Mouse (Mus musculus) ovary, postnatal 14 days (tissue): ENCODE data around the gene Peak1.
A peak's percentile ranks its signal among the peaks of the same experiment; 100 is the strongest.

Experiments
- DNase-seq: peaks from one replicate; pipeline ENCODE4 v3.0.0; 2022; ENCODE audit warnings: low spot score

Peak1 gene

DNA sequence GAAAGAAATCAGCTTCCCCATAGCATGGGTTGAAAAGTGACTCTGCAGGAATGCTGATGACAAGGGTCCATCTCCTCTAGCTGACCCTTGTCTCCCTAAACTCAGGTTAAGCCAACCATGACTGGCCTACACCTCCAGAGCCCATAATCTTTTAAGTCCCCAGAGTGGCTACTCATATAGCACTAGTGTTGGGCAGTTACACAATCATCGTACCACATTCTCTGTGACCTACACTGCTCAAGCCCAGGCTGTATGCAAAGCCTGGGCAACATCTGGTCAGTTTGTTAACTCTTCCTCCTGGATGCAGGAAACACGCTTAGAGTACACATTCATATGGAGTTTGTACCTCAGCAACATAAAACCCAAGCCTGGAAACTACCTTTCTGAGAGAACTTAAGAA lies 217.7 kb downstream of the Peak1 start:
- no peak for DNase-seq

DNA sequence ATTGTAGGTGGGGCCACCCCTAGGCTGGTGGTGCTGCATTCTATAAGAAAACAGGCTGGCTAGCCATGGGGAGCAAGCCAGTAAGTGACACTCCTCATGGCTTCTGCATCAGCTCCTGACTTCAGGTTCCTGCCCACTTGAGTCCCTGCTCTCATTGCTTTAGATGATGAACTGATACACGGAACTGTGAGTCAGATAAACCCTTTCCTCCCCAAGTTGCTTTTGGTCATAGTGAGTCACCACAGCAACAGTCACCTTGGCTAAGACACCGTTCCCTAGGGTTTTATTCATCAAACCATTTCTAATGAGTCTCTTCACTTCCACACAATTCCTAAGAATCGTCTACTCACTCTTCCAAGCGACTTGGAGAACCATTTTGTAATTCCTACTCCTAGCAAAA lies 220.9 kb downstream of the Peak1 start:
- DNase-seq: no peak

DNA sequence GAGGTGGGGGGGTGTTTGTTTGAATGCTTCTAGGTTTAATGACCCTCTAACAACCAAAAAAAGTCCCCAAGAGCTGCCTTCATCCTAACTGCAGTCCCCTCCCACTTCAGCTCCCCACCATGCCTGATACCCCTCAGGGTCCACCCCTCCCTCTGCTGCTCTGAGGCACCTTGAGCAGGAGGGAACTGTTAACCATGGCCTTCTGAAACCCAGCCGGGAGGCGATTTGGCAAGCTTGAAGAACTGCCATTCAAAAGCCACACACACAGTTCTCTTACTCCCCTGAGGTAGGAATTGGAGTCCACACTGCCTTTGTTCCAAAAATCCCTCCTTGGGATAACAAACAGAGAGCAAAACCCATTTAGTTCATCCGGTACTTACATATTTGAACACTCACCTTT lies 222.7 kb downstream of the Peak1 start:
- DNase-seq: no peak

DNA sequence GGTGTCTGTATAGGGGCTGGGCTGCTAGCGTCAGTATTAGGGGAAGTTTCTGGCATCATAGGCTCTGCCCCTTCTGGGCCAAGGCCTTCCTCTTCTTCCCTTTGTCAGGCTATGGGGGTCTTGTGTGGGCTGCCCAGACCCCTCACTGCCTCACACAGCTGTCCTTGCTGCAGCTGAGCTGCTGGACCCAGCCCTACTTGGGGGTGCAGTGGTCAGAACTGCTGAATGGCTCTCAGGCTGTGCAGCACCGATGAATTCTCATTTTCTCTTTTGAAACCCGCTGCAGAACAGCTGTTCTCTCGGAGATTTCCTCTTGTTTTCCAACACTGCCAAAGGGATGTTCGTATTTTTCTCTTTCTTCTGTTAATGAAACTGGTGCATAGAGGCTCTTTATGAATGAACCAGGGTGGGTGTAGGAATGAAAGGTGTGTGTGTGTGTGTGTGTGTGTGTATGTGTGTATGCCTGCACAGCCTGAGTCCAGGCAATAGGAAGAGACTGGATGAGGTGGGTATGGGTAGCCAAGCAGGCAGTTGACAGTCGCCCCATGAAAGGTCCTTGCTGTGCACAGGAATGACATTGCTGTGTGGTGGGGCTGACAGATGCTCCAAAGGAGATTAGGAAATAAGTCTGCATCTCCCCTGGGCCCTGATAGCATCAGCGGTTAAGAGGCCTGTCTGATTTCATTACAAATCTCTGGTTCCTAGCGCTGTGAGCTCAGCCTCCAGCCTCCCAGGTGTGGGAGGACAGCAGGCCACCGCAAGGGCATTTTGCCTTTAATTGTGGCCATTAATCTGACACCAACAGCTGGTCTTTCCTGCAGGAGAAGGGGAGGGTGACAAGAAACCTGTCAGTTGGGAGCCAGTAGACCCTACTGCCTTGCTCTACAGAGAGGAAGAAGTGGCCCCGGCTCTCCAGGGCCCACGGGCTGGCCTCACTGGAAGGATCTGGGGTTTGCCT lies 226.1 kb downstream of the Peak1 start:
- DNase-seq: no peak

DNA sequence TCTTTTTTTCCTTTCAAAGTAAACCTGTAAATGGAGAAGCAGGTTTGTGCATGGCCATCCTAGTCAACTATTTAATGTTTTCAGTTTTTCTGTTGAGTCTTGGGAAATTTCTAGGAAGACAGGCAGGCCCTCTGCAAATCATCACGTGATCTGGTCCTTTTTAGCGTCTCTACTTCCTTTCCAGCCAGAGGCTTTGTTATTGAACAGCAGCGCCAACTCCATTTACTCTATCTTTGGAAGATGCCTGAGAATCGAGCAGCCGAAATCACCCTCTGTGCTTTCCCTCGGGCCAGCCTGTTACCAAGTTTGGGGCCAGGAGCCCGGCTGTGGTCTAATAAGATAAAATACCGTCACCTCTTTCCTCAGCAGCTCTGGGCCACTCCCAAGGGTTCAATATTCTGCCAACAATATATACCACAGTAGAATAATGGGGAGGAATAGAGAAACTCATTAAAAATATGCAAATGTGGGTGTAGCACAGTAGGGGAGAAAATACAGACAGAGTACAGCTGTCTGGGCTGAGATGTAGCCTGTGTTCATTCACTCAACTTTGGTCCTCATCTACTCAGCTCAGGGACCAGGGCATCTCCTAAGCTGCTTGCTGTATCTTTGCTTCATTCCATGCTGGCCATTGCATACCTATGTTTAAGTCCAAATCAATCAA lies 237.6 kb downstream of the Peak1 start:
- no peak for DNase-seq

DNA sequence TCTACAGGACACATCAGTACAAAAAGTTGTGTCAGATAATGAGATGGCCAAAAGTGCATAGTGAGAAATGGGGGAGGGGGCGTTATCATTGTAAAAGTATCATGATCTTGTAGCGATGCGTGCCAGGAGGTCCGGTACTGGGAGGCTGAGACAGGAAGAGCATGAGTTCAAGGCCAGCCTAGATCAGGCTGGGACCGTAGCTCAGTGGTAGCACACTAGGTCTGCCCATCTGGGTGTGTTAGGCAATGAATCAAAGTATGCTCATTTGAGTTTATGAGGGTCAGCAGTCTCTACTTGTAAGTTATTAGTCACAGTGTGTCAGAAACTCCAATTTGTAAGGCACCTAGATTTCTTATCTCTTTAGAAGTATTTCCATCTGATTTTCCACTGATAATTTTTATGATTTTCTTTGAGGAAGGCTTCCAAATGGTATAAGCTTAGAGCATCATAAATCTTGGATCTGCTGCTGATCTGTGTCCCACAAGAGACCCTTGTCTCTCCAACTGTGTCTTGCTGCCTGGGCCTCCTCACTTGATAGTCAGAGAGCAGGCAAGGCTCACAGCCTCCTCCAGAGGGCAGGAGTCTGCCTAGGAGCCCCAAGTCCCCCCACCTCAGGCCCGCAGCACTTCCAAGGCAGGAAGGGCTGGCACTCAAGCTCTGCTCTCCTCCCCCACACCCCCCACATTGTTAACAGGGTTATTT lies 238.3 kb downstream of the Peak1 start:
- DNase-seq: no peak

DNA sequence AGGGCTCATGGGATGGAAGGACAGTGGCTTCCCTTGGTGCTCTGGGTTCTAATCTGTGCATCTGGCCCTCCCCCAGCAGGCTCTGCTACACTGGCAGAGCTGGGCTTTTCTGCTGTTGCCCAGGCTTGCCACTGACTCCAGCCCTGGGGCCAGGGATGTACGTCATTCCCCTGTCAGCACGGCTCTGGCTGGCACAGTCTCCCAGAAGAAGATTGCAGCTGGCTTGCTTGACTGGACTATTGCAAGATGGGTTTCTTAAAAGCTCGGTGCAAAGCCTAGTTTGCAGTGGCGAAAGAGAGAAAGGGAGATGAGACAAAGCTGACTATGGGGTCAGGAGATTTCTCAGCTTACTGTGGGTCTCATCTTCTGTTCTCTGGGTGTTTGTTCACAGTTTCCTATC lies 240.5 kb downstream of the Peak1 start:
- no peak for DNase-seq

DNA sequence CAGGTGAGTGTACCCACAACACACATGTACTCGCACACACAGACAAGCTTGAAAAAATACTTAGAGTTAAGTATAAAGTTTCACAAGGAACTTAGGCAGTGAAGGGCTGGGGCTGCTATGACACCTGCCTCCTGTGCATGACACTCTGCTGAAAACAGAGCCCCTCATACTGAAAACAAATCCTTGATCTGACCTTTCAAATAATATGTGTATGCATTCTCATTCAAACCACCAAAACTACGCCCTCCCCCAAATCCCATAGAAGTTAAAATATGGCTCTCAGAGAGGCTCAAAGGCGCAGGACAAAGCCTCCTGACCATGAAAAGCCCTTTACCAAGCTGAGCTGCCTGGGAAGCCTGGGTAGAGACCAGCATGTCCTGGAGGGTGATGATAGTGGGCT lies 242.6 kb downstream of the Peak1 start:
- DNase-seq: no peak

DNA sequence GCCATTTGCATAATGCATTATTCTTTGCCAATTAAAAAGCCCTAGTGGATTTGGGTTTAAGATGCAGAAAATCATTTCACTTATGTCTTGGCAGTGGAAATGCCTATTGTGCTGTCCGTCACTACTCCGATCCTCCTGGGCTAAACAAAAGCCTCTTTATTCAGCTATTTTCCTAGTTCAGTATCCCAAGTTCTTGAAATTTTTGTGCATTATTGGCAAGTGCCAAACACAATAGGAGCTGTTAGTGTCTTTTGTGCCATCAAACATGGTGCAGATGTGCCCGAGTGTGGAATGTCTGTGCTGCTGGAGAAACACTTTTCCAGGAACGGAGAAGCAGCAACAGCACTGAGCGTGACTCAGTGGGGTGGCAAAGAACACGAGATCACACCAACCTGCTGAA lies 250.2 kb downstream of the Peak1 start:
- no peak for DNase-seq

DNA sequence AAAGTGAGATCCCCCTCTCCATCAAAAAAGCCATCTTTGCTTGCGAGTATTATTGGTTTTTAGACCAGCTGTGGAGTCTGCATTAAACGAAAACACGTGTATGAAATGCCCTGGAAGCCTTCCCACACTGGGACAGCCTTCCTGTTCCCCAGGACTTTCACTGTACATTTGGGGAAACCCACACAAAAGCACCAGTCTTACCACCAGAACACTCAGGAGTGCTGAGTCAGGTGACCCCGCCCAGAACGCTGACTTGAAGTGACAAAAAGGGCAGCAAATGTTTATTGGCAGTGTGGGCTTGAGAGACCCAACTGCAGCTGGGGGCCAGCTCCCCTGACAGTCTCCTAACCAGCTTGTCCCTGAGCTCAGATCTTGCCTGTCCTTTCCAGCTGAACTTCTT lies 251.7 kb downstream of the Peak1 start:
- no peak for DNase-seq

DNA sequence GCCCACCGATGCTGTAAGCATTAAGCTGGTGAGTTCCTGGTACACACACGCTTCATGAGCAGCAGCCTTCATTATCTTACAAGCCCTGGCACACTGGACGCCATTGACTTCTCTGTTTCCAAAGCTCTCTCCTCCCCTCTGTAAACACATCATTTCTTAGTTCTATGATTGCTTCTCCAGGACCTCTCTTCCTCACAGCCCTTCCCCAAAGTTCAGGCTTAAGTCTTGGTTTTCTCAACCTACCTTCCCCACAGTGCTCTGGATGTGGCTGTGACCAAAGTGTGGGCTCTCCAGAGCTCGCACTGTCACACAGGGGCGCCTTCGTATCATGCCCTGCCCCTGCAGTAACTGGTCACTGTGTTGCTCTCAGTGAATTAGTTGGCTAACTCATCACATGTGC lies 252.5 kb downstream of the Peak1 start, which contains the start of gene Tspan3:
Tspan3 (minus strand) TSS at position 101 of the 400 bp plus-strand sequence.
- DNase-seq: no peak

DNA sequence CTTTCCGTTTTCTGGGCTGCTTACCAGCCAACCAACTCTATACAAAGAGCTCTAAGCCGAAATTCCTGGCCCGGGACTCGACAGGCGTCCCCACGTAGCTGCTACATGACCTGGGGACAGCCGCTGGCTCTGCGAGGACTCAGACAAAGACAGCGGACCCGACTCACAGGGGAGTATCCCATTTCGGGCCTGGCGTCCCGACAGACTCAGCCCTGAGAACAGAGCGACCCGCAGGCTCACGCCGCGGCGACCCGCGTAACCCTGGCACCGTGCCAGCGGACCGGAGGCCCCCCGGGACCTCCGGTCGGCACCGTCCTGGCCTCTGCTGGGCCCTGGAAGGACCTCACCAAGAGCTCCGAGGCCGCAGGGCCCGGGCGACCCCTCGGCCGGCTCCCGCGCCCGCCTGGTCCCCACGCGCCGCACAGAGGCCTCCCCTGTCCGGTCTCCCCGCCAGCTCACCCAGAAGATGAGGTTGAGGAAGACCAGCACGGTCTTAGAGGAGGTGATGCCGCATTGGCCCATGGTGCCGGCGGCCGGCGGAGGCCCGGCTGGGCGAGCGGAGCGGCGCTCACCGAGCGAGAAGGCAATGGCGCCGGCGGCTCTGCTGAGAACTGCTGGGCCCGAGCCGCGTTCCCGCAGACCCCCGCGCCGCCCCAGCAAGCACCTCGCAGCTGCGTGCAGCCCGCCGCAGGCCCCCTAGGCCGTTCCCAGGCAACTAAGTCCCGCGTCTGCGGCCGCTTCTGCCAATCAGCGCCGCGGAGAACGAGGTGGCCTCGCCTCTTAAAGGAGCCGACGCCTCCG lies 257.3 kb downstream of the Peak1 start:
- peak; percentile 83 for DNase-seq

DNA sequence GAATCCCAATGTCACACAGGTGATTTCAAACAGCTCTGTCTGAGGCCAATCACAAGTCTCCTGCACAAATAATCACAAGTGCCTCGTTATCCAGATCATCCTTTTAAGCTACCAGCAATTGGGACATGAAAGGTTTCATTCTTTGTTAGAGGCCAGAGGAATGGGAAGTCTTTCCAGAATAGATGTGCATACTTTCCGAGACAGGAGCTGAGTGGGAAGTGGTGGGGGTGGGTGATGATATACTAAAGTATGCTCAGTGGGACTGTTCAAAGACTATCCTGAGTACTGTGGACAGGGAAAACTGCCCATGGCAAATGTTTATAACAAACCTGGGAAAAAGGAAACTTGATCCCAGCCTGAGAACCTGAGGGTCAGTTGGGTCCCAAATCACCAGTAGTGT lies 258.4 kb downstream of the Peak1 start:
- DNase-seq: no peak

DNA sequence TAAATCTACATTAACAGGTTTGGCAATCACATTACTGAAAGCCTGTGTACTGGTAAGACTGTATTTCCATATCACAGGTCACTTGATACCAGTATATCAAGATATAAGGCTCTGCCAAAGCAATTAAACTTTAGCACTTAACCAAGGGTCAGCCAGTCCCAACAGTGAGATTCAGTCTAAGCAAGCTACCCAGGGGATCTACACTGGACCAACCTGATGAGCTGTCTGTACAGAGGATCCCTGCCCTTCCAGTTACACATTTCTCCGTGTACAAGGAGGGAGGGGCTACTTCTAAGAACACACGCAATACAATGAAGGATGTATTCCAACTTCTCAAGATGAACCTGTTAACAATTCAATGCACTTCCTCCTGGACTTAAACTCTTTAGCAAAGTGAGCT lies 259.8 kb downstream of the Peak1 start:
- DNase-seq: no peak

DNA sequence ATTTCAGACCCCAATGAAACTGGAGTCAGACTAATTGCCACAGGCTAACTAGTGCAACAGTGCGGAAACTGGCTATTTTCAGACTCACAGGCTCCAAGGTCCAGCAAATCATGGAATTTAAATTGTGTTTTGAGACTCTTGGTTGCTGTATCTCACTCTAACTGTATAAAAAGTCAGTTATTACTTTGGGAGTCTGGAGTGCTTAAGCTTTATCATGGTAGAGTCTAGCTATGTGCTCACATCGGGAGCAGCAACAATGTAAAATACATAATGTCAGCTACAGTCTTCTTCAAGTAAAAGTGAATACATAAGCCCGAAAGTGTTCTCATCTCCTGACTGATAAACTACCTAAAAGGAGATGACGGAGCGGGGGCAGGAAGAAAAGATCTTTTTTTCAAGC lies 263.3 kb downstream of the Peak1 start:
- no peak for DNase-seq

DNA sequence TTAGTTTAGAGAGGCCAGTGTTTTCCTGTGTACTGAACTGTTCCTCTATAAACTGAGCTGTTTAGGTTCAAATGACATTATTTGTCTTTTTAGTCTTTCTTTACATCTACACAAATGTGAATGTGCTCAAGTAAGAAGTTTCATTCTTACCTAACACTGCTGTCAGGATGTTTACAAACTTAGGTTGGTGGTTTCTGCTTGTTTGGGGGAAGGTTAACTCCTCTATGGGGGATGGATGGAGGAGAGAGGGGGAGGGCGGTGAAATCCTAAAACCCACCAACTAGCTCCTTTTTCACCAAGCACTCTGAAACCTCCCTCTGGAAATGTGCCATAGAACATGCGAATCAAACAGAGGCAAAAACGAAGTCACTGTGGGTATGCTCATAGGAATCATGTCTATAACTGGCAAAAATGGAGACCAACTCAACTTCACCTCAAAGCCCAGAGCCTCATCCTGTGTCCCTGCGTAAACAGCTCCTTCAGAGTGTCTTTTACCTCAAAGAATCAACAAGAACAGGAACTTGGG lies 265.3 kb downstream of the Peak1 start:
- no peak for DNase-seq

DNA sequence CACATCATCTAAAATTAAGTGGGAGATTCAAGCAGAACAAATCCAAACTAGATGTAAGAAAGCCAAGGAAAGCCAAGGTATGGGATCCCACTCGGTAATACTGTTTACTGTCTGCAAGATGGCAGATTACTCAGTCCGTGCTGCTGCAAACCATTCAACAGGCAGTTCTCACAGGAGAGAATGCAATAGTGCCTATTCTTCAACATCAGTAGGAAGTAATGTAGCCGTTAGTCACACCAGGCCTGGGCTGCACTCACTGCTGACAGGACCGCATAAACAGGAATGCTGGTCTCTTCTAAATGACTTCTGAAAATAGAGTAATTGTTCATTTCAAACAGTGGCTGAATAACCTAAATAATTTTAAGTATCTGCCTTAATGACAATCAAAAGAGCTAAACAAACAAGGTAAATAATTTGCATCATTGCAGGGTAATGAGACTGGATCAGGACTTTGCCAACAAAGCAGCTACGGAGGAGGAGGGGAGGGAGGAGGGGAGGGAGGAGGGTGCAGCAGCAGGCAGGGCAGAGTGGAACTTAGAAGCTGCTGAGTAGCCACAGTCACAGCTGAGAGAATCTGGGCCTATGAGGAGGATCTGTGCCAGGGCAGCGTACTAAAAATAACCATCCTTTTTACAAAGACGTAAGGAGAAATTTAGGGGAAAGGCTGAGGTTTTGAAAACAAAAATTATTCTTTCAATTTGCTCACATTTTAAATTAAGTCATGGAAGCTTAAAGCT lies 266.0 kb downstream of the Peak1 start:
- no peak for DNase-seq
